Mouse (Mus musculus) lung, postnatal 0 days (tissue): ENCODE results near the gene Igfbp1.

ENCODE experiments used
- CTCF ChIP-seq: IDR thresholded peaks from 2 replicates; pipeline ENCODE4 v1.5.1; 2016; ENCODE audit warnings: antibody characterized with exemption, mild to moderate bottlenecking
- EP300 ChIP-seq: IDR thresholded peaks from 2 replicates; pipeline ENCODE4 v1.6.1; 2016; ENCODE audit warnings: antibody characterized with exemption, mild to moderate bottlenecking, control low read depth

DNA sequence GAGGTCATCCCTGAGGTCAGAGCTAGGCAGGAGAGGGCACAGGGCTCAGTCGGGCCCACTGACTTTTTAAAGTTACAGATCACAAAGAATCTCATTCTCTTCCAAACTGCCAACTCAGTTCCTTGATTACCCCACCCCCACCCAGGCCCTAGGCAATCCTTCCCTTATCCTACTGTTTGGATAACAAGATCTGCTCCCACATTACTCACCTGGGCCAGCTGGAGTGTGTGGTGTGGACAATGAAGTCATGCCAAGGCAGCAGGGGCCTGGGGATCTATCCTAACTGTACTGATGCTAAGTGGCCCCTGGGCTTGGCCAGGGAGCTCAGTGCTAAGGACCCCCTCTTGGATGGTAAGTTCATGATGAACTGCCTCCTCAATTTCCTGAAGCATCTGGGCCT is 13.2 kb upstream of the Igfbp1 start:
- TF ChIP-seq CTCF = no peak
- TF ChIP-seq EP300 = no peak
